ENCODE assay signal across 10 mouse cellular contexts in genomic region chr6:30176496-30176895, GRCm38 (mm10).
DNase-seq lines count a peak whose midpoint lies in the region; ATAC-seq and TF ChIP-seq lines count a peak whose summit lies in the region.
"Had no signal": no experiment of that assay in that cellular context is flagged by ENCODE, and none has a peak within 500 bp of the region (broad histone marks: within the 10 kb centered on the region; RNA-seq: fewer than 3 reads in every experiment).

No protein-coding gene starts in this region.

- H3K4me3 ChIP-seq in hindbrain, embryonic 12.5 days = 0 out of 2 replicates have a peak overlapping the region, but pooled peaks have one; percentile 32
- no peak overlapping the region for H3K4me3 ChIP-seq in hindbrain, postnatal 0 days (ENCODE audit: low read length)
- no peak overlapping the region for H3K4me3 ChIP-seq in midbrain, embryonic 11.5 days (ENCODE audit: low read depth, low read length)
- no peak overlapping the region for H3K4me3 ChIP-seq in midbrain, embryonic 13.5 days (replicated peaks)
- no peak overlapping the region for H3K4me3 ChIP-seq in embryonic facial prominence, embryonic 15.5 days (replicated peaks)
- no peak overlapping the region for H3K4me3 ChIP-seq in neural tube, embryonic 15.5 days (replicated peaks)

- peaks cover 47% of the 10 kb centered on the region for H3K4me1 ChIP-seq in hindbrain, embryonic 12.5 days
- H3K4me1 ChIP-seq in hindbrain, postnatal 0 days (ENCODE audit: insufficient read depth, low read length) = no peaks in the 10 kb centered on the region; the same call in 1 of the 2 replicates
- H3K4me1 ChIP-seq in midbrain, embryonic 11.5 days (ENCODE audit: control insufficient read depth, insufficient read depth, low read length) = peaks cover 31% of the 10 kb centered on the region
- H3K4me1 ChIP-seq in midbrain, embryonic 13.5 days (replicated peaks) = peaks cover 54% of the 10 kb centered on the region
- peaks cover 63% of the 10 kb centered on the region for H3K4me1 ChIP-seq in embryonic facial prominence, embryonic 15.5 days
- H3K4me1 ChIP-seq in neural tube, embryonic 15.5 days = peaks cover 48% of the 10 kb centered on the region

- peak overlapping the region; percentile 40; the same call in 1 of the 2 replicates for H3K4me2 ChIP-seq in hindbrain, embryonic 12.5 days (replicated peaks)
- no peak overlapping the region for H3K4me2 ChIP-seq in hindbrain, postnatal 0 days (ENCODE audit: low read depth, low read length)
- no peak overlapping the region for H3K4me2 ChIP-seq in midbrain, embryonic 11.5 days
- H3K4me2 ChIP-seq in midbrain, embryonic 13.5 days (replicated peaks) = no peak overlapping the region
- peak overlapping the region; percentile 55; the same call in 1 of the 2 replicates for H3K4me2 ChIP-seq in embryonic facial prominence, embryonic 15.5 days (replicated peaks)
- 0 out of 2 replicates have a peak overlapping the region, but pooled peaks have one; percentile 36 for H3K4me2 ChIP-seq in neural tube, embryonic 15.5 days

- under 1% methylated on average over 12 of the region's 12 CpGs for WGBS in hindbrain, embryonic 12.5 days
- 5% methylated on average over 12 of the region's 12 CpGs for WGBS in hindbrain, postnatal 0 days
- 1% methylated on average over 12 of the region's 12 CpGs for WGBS in midbrain, embryonic 11.5 days
- 4% methylated on average over 12 of the region's 12 CpGs for WGBS in midbrain, embryonic 13.5 days
- 8% methylated on average over 12 of the region's 12 CpGs for WGBS in embryonic facial prominence, embryonic 15.5 days
- WGBS in neural tube, embryonic 15.5 days = 3% methylated on average over 12 of the region's 12 CpGs

- no peak for ATAC-seq in hindbrain, embryonic 12.5 days (ENCODE audit: low FRiP score)
- ATAC-seq in hindbrain, postnatal 0 days = no peak
- ATAC-seq in midbrain, embryonic 11.5 days (ENCODE audit: low FRiP score) = no peak
- ATAC-seq in midbrain, embryonic 13.5 days = no peak
- no peak for ATAC-seq in embryonic facial prominence, embryonic 15.5 days (ENCODE audit: insufficient number of reproducible peaks, low FRiP score, low TSS enrichment, low read depth)
- ATAC-seq in neural tube, embryonic 15.5 days (ENCODE audit: low FRiP score) = no peak

- no peak for TF ChIP-seq CTCF in hindbrain, postnatal 0 days (IDR thresholded peaks at IDR 0.05; ENCODE audit: low read depth)

- peaks cover 95% of the 10 kb centered on the region for H3K27me3 ChIP-seq in hindbrain, embryonic 12.5 days
- H3K27me3 ChIP-seq in hindbrain, postnatal 0 days (ENCODE audit: insufficient read depth, low read length) = peaks cover 69% of the 10 kb centered on the region
- peaks cover 99% of the 10 kb centered on the region for H3K27me3 ChIP-seq in midbrain, embryonic 11.5 days (ENCODE audit: control insufficient read depth, insufficient read depth, low read length)
- H3K27me3 ChIP-seq in midbrain, embryonic 13.5 days = peaks cover 97% of the 10 kb centered on the region
- H3K27me3 ChIP-seq in embryonic facial prominence, embryonic 15.5 days = peaks cover 98% of the 10 kb centered on the region
- H3K27me3 ChIP-seq in neural tube, embryonic 15.5 days (replicated peaks) = peaks cover 94% of the 10 kb centered on the region

- H3K9me3 ChIP-seq in hindbrain, embryonic 12.5 days (replicated peaks) = no peaks in the 10 kb centered on the region
- H3K9me3 ChIP-seq in hindbrain, postnatal 0 days (ENCODE audit: low read length) = no peaks in the 10 kb centered on the region
- no peaks in the 10 kb centered on the region for H3K9me3 ChIP-seq in midbrain, embryonic 11.5 days (ENCODE audit: control insufficient read depth, low read length)
- H3K9me3 ChIP-seq in midbrain, embryonic 13.5 days = no peaks in the 10 kb centered on the region
- H3K9me3 ChIP-seq in embryonic facial prominence, embryonic 15.5 days (replicated peaks) = no peaks in the 10 kb centered on the region
- H3K9me3 ChIP-seq in neural tube, embryonic 15.5 days (replicated peaks) = no peaks in the 10 kb centered on the region

- DNase-seq in hindbrain, postnatal 0 days (ENCODE audit: low spot score) = no peak
- DNase-seq in midbrain, embryonic 11.5 days (ENCODE audit: low spot score, missing footprints) = peak; percentile 96
- DNase-seq in layer of hippocampus, adult 18-20 months (ENCODE audit: low spot score in 2 of 2) = no peak
- DNase-seq: adrenal gland, postnatal 36 days; cerebellum, adult 9-11 months; gastrocnemius, postnatal 25 days had no signal

- H3K9ac ChIP-seq in hindbrain, embryonic 12.5 days = no peak overlapping the region
- no peak overlapping the region for H3K9ac ChIP-seq in hindbrain, postnatal 0 days (replicated peaks; ENCODE audit: low read length)
- no peak overlapping the region for H3K9ac ChIP-seq in midbrain, embryonic 11.5 days (ENCODE audit: low read length)
- H3K9ac ChIP-seq in midbrain, embryonic 13.5 days (replicated peaks) = no peak overlapping the region
- H3K9ac ChIP-seq in embryonic facial prominence, embryonic 15.5 days = no peak overlapping the region
- H3K9ac ChIP-seq in neural tube, embryonic 15.5 days (replicated peaks) = no peak overlapping the region

- no peaks in the 10 kb centered on the region for H3K36me3 ChIP-seq in hindbrain, embryonic 12.5 days
- H3K36me3 ChIP-seq in hindbrain, postnatal 0 days (ENCODE audit: insufficient read depth, low read length) = no peaks in the 10 kb centered on the region
- H3K36me3 ChIP-seq in midbrain, embryonic 11.5 days (ENCODE audit: control insufficient read depth, insufficient read depth, low read length) = no peaks in the 10 kb centered on the region
- no peaks in the 10 kb centered on the region for H3K36me3 ChIP-seq in midbrain, embryonic 13.5 days
- no peaks in the 10 kb centered on the region for H3K36me3 ChIP-seq in embryonic facial prominence, embryonic 15.5 days
- H3K36me3 ChIP-seq in neural tube, embryonic 15.5 days = no peaks in the 10 kb centered on the region

- no peak overlapping the region for H3K27ac ChIP-seq in hindbrain, embryonic 12.5 days
- H3K27ac ChIP-seq in hindbrain, postnatal 0 days = no peak overlapping the region
- H3K27ac ChIP-seq in midbrain, embryonic 11.5 days (ENCODE audit: low read depth, low read length) = no peak overlapping the region
- no peak overlapping the region for H3K27ac ChIP-seq in midbrain, embryonic 13.5 days
- H3K27ac ChIP-seq in embryonic facial prominence, embryonic 15.5 days (replicated peaks) = no peak overlapping the region
- no peak overlapping the region for H3K27ac ChIP-seq in neural tube, embryonic 15.5 days (replicated peaks)

Comparison
In these comparisons a context has a peak if more than half of its experiments do, and no peak if none do; other contexts are left out.
1. H3K4me2 ChIP-seq: peak in hindbrain, embryonic 12.5 days (single experiment), embryonic facial prominence, embryonic 15.5 days (single experiment) and neural tube, embryonic 15.5 days (single experiment); none in hindbrain, postnatal 0 days (single experiment), midbrain, embryonic 11.5 days (single experiment) and midbrain, embryonic 13.5 days (single experiment).